Mouse (Mus musculus) left cerebral cortex, adult 9 months (tissue): ENCODE data around the gene Prkg1.
"Not testable (repeated sequence)": the region's sequence is repeated elsewhere in the genome, so short reads cannot be mapped to it uniquely, and the experiment has no call there.

Experiments
- DNase-seq, 2 experiments: peaks; one replicate each; pipeline ENCODE4 v3.0.0; 2022; ENCODE audit warnings: low spot score in 2 of 2

The Prkg1 gene

DNA sequence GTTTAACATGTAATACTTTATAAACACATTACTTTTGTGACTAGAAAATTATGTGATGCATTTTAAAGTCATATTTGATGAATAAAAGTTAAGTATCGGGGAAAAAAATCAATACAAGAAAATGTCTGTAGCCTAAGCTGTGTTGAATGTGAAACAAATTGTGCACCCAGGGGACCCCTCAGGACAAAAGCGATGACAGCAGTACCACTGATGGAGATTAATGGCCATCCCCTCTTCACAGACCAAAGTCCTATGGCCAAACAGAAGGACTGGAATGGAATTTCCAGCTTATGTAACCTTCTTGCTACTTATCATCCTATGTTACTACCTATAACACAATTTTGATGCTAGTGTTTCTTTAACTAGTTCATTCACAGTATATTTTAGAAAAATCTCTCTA is 473.6 kb downstream of the Prkg1 start:
- no peak for DNase-seq

DNA sequence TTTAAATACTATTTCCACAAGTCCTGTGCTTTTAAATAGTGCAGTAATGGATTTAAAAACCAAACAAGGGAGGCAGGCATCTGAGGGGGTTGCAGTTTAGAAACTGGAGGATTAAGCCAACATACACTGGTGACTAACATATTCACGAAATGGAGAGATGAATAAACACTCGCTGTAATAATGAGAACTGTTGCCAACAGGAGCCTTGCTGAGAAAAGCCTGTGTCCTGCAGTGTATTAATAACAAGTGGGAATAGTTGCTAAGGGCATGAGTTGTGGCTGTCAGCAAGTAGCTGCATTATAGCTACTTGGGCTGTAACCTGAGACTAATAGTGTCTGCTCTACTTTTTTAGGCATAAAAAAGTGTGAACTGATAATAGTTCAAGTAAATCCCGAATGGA is 480.3 kb downstream of the Prkg1 start:
- no peak for DNase-seq

DNA sequence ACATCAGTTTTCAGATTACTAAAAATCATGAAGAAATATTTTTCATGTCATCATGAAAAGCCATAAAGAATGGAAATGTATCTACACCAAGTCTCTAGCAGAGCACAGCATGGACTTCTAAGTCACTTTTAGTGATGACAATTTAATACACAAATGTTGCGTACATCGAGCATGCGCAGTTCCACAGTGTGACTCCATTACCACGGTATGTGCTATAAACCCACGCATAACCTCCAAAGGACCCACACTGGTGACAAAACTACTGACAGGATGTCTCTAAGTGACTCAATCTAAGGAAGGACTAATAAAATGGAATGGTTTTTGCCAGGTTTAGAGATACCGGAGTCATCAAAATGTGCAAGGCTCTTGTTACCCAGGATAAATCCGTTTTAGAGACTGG is 480.7 kb downstream of the Prkg1 start:
- no peak for DNase-seq

DNA sequence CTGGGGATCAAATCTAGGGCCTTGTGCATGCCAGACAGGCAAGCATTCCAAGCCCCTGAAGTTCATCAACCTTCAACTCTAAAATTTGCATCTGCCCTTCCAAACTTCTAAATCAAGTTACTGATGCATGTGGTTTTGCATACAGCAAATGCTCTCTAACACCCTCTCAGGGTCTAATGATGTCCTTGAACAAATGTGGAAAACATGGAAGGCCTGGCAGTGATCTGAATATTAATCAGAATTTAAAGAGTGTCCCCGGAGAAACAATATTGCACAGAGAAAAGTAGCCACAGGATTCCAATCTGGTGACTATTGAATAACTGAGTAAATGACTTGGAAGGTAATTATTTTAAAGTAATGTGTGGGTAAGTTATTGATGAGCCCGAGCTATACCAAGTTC is 481.2 kb downstream of the Prkg1 start:
- no peak for DNase-seq

DNA sequence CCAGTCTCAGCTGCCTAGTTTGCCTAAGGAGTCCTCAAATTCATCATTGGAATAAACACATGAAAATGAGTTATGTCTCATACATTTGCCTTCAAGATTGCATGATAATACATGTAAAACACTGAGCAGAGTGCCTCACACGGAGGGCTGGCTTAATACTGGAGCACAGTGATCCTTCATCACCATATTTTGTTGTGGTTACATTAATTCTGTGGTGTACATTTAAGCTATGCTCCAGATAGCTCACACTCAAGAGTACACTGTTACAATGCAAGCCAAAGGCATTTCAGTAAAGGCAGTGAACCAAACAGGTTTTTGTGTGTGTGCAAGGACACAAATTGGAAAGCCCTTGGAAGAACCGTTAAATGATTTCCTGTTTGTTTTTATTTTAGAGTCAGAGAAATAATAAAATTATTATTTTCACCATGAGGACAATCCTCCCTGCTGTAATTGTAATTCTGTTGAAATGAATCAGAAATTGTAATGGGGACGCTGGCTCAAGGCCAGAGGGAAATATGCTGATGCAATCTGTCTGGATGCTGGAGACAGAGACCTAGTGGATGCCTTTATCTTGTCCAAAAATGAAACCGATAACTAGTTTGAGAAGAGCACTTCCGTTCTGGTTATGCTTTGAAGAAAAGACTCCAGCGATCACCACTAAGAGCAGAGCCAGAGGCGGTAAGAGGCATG is 484.9 kb downstream of the Prkg1 start:
- DNase-seq: no peak

DNA sequence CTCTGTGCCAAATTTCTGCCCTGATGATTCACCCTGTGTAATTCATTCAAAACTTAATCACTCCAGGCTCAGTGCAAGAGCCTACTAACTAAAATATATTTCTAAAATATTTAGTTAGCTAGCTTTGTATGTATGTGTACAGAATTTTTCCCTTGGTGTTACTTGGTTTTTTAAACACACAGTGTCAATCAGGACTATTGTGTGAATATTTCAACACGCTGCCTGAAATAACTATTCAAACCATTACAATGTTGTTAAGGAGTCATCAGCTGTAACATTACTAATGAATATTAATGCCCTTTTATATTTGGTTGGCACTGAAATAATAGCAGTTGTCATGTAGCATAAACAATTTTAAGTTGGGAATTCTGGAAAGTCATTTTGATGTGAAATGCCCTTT is 502.4 kb downstream of the Prkg1 start:
- no peak for DNase-seq

DNA sequence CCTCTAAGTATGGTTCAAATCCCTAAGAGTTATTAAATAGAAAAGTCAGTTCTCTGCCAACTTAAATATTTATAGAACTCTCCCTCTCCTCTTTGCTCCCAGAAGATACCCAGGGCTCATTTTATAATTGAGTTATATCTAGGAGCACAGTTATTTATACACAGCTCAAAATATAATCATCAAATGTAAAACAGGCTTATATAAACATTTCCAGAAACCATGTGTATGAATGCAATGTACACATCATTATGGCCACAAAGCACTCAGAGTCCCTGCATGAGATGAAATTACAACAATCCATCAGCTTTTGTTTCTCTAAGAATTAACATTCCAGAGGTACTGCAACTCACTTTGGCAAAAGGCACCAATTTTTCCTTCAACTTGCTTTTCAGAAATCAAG is 504.3 kb downstream of the Prkg1 start:
- DNase-seq: no peak

DNA sequence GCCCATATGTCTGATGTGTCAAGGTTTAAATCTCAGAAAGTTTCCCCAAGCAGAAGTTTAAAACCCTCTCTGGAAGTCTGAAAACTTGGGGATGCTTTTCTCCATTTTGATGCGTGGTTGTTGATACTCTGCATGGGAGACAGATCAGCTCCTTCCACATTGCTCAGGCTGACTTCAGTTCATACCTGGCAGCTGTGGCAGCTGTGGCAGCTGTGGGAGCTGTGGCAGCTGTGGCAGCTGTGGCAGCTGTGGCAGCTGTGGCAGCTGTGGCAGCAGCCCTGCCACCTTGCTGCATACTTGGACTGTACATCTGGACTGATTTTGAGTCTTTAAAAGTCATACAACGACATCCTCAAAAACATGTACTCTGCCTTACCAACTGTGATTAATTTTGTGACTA is 509.1 kb downstream of the Prkg1 start:
- DNase-seq: no peak

DNA sequence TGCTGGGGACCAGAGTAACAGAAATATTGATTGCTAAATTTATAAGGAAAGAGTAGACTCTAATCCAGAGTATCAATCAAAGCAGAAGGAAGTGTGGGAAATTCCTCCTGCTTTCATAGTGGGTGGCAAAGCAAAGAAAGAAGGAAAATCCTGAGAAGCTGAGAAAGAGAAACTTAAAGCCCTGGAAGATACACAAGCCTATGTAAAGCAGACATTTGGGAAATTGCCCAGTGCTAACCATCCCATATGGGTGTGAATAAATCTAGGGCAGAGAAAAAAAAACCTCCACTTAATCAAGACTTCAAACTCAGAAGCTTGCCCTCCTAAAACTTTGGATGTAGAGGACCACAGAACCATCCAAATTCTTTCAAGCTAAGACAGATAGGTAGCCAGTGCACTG is 532.4 kb downstream of the Prkg1 start:
- peak in 1 of 2 experiments; percentile 20 for DNase-seq

DNA sequence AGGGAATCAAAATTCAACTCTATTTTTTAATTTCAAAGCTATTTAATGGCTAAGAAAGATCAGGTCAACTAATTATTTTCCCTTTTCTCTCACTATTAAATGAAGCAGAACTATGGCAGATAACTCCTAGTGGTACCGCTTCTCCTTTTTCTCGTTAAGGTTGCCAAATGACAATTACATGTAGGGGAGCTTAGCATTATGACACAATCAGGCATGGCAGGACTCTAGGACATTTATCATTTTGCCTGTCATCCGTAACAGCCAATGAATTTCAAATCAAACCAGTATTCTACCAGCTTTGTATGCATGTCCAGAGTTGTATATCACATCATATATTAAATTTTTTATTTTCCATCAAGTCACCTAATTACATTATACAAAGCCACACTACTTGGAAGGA is 536.4 kb downstream of the Prkg1 start:
- no peak for DNase-seq

DNA sequence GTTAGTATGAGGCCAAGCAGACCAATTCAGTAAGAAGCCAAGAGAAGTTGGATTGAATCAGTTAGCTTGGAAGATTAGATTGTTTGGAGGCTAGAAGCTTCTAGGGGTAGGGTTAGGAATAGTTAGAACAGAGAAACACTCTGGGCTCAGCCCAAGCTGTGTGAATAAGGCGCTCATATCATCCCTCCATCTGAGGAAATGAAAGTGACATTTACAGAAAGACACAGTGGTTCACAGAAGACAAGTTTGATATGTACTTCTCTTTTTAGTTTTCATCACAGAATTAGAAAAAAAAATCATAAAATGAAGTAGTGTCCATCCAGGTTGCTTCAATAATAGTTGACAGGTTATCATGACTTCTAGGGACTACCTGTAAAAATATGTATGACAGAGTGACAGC is 541.4 kb downstream of the Prkg1 start:
- DNase-seq: no peak

DNA sequence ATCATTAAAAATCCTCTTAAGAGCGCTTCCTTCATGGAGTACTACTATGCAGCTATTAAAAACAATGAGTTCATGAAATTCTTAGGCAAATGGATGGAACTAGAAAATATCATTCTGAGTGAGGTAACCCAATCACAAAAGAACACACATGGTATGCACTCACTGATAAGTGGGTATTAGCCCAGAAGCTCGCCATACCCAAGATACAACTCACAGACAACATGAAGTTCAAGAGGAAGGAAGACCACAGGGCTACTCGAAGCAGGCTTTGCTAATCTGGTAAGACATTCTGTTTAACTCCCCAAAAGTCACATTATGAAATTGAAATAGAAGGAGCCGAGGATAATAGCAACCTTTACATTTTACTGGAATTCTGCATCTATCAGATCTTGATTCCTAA is 545.6 kb downstream of the Prkg1 start:
- DNase-seq: not testable (repeated sequence)

DNA sequence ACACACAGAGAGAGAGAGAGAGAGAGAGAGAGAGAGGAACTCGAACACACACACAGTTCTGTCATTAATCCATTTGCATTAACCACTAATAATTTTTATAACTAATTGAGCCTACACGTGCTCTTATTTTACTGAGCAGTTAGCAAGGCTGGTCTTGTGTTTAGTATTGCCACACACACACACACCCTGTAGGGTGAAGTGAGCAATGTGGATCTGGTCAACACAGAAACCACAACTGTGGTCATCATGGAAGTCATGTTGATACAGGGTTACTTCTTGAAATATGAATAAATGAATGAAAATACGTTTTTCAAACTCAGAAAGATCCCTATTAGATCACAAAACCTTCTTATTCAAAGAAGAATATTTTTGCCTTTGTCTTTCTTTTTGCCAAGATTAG is 554.0 kb downstream of the Prkg1 start:
- DNase-seq: no peak

DNA sequence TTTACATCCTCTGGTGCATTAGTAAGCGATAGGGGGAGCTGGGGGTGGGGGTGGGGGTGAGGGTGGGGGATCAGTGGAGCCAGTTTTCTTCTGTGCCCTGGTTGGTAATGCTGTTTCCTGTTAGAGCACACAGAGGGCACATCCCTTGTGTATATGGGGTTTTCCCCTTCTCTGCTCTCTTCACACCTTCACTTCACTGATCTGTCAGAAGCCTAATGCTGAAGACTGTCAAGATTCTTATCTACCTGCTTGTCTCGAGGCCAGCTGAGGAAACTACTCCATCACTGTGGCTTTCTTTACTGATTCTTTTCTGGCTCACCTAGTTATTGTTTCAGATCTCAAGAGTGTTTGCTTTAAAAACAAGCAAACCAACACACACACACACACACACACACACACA is 554.4 kb downstream of the Prkg1 start:
- DNase-seq: no peak

DNA sequence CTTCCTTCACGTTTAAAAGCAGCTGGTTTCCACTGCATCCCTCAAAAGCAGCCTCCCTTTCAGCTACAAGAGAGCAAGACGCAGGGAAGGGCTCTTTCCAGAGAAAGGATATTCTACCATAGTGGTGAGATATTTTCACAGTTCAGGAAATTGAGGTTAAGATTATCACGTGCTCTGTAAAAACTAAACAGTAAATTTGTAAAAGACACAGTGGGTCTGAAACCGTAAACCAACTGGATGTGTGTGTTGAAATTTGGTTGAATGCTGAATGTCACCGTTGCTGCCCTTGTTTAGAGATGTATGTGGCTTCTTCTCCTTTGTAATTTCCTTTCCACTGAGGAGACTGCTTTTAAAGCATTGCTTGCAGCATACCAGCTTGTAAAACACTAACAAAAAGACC is 565.2 kb downstream of the Prkg1 start:
- no peak for DNase-seq

DNA sequence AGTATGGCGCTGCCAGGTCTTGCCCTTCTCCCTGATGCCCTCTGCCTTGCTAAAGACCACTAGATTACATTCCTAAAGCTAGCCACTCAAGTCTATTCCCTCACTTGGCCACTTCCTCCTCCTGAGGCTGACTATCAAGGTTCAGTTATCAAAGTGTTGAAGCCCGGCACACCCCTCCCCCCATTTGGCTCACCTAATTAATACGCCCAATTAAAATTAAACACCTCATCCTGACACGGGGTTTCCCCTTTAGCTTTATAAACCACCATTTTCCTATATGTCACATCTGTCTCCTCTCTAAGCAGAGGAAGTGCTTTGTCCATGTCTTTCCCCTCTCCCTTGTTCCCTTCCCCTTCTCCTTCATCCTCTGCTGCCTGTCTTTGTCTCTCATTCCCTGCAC is 566.4 kb downstream of the Prkg1 start:
- DNase-seq: no peak

DNA sequence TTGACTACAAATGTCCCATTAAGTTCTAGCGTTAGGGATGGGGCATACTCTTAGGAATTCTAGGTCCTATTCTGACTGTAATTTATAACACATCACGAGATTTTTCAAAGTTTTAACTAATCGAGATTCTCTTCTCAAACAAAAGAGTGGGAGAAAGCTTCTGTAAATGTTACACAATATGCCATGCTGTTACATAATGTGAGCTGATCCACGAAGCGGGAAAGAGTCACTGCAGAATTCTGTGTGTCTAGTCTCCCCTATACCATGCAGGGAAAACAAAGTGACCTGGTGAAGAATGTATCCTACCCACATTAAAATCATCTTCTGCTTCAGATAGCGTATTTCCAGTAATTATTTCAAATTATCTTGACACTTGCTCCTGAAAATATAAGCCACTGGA is 567.8 kb downstream of the Prkg1 start:
- peak in 1 of 2 experiments; percentile 21 for DNase-seq

DNA sequence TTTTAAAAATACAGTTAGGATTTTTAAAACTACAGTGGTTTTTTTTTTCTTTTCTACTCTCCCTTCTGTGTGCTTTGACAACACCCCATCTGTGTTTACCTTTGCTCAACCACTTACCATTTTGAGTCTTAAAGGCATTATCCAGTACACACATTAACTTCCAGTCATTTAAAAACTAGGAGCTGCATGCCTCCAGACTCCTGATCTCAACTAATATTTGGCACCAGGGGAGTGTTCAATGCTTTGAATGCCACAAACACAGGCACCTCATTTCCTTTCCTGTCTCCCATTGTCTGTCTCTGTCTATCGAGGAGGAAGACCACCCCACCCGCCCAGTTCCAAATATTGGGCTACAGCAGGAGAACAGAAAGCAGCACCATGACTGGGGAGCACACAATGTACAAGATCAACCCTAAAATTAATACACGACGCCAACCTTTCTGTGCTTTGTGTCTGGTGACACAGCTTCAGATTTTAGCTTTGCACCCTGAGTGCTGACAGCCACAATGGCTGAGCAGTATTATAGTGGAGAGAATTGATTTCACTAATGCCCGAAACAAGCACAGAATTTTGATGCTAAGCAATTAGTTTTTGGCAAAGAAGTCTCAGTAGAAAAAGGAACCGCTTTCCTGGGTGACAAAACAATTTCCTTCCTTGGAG is 576.1 kb downstream of the Prkg1 start:
- no peak for DNase-seq

DNA sequence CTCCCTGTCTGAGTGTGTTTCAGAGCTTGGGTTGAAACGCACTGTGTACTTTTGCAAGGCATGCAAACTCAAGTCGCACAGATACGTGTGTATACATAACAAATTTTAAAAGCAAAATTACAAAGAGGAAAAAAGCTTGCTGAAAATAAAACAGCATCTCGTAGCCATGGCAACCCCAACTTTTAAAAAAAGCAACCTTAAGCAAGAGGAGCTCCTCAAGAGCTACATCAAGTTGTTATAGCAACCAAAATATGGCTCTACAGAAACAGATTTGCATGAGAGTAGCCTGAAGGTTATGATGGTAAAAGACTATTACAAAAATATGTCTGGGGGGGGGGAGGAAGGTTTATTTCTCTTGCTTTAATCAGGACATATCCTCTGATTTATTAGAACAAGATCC is 584.1 kb downstream of the Prkg1 start:
- peak; percentile 63 to 69 for DNase-seq

DNA sequence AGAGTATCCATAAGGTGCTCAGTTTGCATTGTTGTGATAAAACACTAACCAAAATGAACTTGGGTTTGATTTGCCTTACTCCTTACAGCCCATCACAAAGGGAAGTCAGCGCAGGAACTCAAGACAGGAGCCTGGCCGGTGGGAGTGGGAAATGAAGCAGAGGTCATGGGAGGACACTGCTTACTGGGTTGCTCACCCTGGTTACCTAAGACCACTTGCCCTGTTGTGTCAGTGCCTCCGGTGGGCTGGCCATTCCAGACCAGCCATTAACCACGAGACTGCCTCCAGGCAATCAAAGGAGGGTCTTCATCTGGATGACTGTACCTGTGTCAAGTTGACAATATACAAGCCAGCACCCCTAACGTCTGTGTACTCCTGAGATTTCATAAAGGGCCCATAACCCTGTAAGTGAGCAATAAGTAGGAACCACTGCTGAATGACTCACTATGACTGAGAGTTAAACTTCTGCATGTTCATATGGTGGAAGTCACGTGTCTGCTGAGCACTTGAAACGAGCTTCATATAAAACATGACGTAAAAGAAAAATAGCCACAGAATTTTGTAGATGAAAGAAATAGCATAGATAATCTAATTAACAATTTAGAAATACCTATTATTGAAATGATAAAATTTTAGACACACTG is 587.4 kb downstream of the Prkg1 start:
- DNase-seq: no peak

DNA sequence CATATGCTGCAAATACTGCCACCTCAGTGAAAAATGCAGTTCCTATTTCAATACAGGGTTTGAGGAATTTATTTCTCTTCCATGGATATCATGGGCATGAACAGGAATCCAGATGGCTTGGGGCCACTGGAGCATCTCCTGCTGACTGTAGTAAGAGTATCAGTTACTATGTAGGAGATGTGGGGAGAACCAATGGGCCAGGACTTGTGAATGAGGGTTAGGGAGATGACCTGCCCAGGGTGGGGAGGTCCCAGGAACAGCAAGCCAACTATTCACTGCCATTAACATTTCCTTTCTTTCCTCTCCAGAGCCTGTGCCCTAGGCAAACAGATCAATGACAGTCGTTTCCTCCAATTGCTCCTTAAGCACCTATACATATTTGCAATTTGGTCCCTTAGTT is 593.8 kb downstream of the Prkg1 start:
- DNase-seq: no peak

DNA sequence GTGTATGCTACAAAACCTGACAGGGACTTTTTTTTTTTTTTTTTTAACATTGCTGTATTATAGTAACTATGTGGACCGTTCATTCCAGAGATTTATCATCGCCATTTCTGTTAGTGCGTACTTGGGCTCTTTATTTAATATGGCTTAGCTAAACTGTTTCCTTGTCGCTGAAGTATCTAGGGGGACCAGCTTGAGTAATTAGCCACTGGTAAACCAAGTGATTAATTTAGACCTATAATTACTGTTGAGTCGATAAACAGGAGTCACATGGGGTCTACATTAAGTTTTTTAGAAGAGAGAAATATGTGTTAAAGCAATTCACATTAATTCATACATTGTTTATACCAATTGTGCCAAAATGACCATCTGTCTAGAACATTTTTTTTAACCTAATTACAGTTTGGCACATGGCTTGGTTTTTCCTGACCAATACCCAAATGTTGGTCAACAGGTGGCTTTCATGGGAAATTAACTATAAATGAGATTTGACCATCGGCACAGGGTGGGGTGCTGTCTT is 605.8 kb downstream of the Prkg1 start:
- no peak for DNase-seq

DNA sequence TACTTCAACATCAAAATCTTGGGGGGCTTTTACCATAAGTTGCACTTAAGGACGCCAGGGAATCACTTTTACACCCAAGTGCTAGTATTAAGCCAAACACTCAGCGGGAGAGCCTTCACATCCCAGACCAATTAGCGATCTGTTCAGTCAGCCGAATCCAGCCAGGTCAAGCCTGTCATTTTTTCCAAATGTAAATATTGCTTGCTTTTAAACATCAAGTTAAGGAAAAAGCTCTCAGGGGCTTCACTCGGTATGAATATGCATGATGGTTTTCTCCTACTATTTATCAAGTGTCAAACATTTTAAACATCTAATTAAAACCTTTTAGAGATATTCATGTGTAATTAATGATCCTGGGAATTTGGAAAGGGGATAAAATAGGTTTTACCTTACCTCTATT is 611.4 kb downstream of the Prkg1 start:
- DNase-seq: no peak
